Mouse (Mus musculus) lung, embryonic 14.5 days (tissue): ENCODE results near the gene Fbxl13. TPM values are rescaled to one million over a fixed set of nuclear protein-coding genes. Genes with fewer than 3 reads are reported as not detected.

Experiments
- ATAC-seq: fragments of 200-750 bp; cut with Nextera tagmentation; 2 replicates; pipeline ENCODE4 v1.8.0; 2017; ENCODE audit warnings: mild to moderate bottlenecking, moderate TSS enrichment, moderate library complexity; ENCODE audit not compliant: insufficient read depth
- DNase-seq: peaks from one replicate; pipeline ENCODE4 v3.0.0-alpha.2; 2015
- H3K27ac ChIP-seq: fragments of 300-500 bp; sonication (generic); 2 replicates; pipeline ENCODE4 v1.5.1; 2014; ENCODE audit warnings: low read depth, mild to moderate bottlenecking, moderate library complexity
- H3K27me3 ChIP-seq: fragments of 300-500 bp; sonication (generic); 2 replicates; pipeline ENCODE4 v1.6.1; 2014; ENCODE audit warnings: low read length, control low read depth; ENCODE audit not compliant: insufficient read depth
- H3K36me3 ChIP-seq: fragments of 300-500 bp; sonication (generic); 2 replicates; pipeline ENCODE4 v1.6.1; 2014; ENCODE audit warnings: control low read depth; ENCODE audit not compliant: insufficient read depth
- H3K4me1 ChIP-seq: fragments of 300-500 bp; sonication (generic); 2 replicates; pipeline ENCODE4 v1.6.1; 2014; ENCODE audit warnings: antibody characterized with exemption, control low read depth; ENCODE audit not compliant: insufficient read depth
- H3K4me2 ChIP-seq: fragments of 300-500 bp; sonication (generic); 2 replicates; pipeline ENCODE4 v1.6.1; 2014; ENCODE audit warnings: mild to moderate bottlenecking
- H3K4me3 ChIP-seq: fragments of 300-500 bp; sonication (generic); 2 replicates; pipeline ENCODE4 v1.5.1; 2014; ENCODE audit warnings: low read depth, low read length
- H3K9ac ChIP-seq: fragments of 300-500 bp; sonication (generic); 2 replicates; pipeline ENCODE4 v1.6.1; 2014
- H3K9me3 ChIP-seq: fragments of 300-500 bp; sonication (generic); 2 replicates; pipeline ENCODE4 v1.6.1; 2016; ENCODE audit warnings: low read depth, low read length, control low read depth
- CTCF ChIP-seq: IDR thresholded peaks from 2 replicates; pipeline ENCODE4 v1.5.1; 2016; ENCODE audit warnings: antibody characterized with exemption, low read depth
- WGBS: fragments of 180-500 bp; shearing (Covaris S2); extraction: QIAGEN DNeasy Blood & Tissue Kit; methylation state at CpG from one replicate; pipeline ENCODE4 v1.1.7; 2014; 5-methylcytosine and 5-hydroxymethylcytosine counted together
- polyA plus RNA-seq: library from polyadenylated mRNA; unstranded; fragments of >200 nt; fragmentation: Nextera tagmentation; extraction: Ambion mirVana; gene quantifications from 2 replicates; pipeline ENCODE4 v1.2.1, GENCODE M21; 2014

Gene Fbxl13
- polyA plus RNA-seq, 1 experiment from 2014 or later = 0.50 TPM

GRCm38 (mm10) chr5:21487716-21488115 is 157.7 kb downstream of the Fbxl13 start:
- H3K9ac ChIP-seq = no peak overlapping the region
- H3K27ac ChIP-seq = no peak overlapping the region
- no peak overlapping the region for H3K4me3 ChIP-seq
- TF ChIP-seq CTCF = no peak
- H3K4me1 ChIP-seq = no peaks in the 10 kb centered on the region
- WGBS = 78% methylated on average over 3 of the region's 3 CpGs
- DNase-seq (no peak), ATAC-seq (no peak)
- no peaks in the 10 kb centered on the region for H3K9me3 ChIP-seq
- H3K36me3 ChIP-seq = no peaks in the 10 kb centered on the region
- no peak overlapping the region for H3K4me2 ChIP-seq
- H3K27me3 ChIP-seq = no peaks in the 10 kb centered on the region

DNA sequence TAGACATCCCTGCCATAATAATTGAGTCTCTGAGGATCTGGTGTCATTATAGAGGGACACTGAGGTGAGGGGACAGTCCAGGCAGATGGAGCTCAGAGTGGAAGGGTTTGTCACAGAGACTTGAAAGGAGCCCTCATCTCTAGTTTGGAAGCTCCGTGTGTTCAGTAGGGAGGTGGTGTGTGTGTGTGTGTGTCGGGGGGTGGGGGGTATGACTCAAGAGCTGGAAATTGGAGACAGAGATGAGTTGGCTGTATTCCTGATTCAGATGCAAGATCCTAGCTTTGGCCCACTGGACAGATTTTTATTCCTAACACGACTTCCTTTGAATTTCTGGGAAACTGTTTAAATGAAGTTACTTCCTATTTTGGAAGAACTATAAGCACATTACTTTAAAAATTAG is 158.1 kb downstream of the Fbxl13 start:
- H3K27ac ChIP-seq = no peak overlapping the region
- no peak for ATAC-seq

DNA sequence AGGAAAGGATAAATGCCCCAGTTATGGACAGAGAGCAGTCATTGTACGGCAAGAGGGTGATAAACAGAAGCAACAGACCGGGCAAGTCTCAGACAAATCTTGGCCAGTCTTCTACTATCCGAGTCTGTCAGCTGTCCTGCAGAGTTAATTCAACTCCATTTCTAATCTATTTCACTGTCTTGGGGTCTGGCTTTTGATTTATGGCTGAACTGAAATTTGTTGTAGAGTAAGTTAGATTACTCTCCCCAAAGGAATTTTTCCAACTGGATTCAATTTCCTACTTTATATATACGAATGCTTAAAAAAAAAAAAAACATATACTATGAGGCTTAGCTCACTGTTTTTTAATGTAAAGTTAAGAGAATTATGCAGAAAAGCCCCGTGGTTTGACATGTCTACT is 158.6 kb downstream of the Fbxl13 start:
- Histone ChIP-seq H3K36me3 (no peaks in the 10 kb centered on the region), H3K9ac (no peak overlapping the region), H3K4me3 (no peak overlapping the region), H3K4me2 (no peak overlapping the region), H3K27ac (no peak overlapping the region), H3K9me3 (no peaks in the 10 kb centered on the region), H3K4me1 (no peaks in the 10 kb centered on the region), H3K27me3 (no peaks in the 10 kb centered on the region)
- WGBS = 45% methylated on average over 5 of the region's 5 CpGs
- TF ChIP-seq CTCF = no peak
- ATAC-seq = no peak
- DNase-seq = no peak

More for the DNA sequence above, 158.1 kb downstream of the Fbxl13 start:
- H3K4me2 ChIP-seq = no peak overlapping the region
- no peak for TF ChIP-seq CTCF
- WGBS = 54% methylated on average over 3 of the region's 3 CpGs
- no peak overlapping the region for H3K9ac ChIP-seq
- DNase-seq = no peak
- H3K27me3 ChIP-seq = no peaks in the 10 kb centered on the region
- H3K4me3 ChIP-seq = no peak overlapping the region
- no peaks in the 10 kb centered on the region for H3K4me1 ChIP-seq
- H3K36me3 ChIP-seq = no peaks in the 10 kb centered on the region
- H3K9me3 ChIP-seq = no peaks in the 10 kb centered on the region

GRCm38 (mm10) chr5:21485197-21485829 is 160.1 kb downstream of the Fbxl13 start:
- Histone ChIP-seq H3K36me3 (0 out of 2 replicates have a peak, but pooled peaks cover 3% of the 10 kb centered on the region), H3K27ac (no peak overlapping the region), H3K4me2 (no peak overlapping the region), H3K9me3 (no peaks in the 10 kb centered on the region), H3K9ac (no peak overlapping the region), H3K27me3 (no peaks in the 10 kb centered on the region), H3K4me3 (no peak overlapping the region), H3K4me1 (no peaks in the 10 kb centered on the region)
- no peak for TF ChIP-seq CTCF
- WGBS = 91% methylated on average over 8 of the region's 8 CpGs
- DNase-seq (no peak), ATAC-seq (no peak)

DNA sequence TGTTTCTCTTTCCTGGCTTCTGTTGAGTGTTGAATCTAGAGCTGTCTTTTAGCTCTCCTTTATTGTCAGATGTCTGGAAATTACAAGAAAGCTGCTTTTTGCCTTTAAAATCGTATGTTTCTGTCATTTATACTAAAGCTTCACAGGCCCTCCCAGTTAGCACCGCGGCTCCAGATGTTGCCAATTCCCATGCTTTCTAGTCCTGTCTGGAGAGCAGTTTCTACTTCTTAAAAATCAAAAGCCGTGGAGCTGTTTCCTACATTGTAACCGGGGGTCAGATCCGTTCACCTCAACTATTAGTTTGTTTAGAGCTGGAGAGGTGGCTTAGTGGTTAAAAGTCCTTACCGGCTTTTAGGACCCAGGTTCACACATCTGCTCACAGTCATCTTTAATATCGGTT is 162.2 kb downstream of the Fbxl13 start:
- 0 out of 2 replicates have a peak, but pooled peaks cover 3% of the 10 kb centered on the region for H3K36me3 ChIP-seq
- H3K9me3 ChIP-seq = no peaks in the 10 kb centered on the region
- no peak overlapping the region for H3K4me2 ChIP-seq
- no peaks in the 10 kb centered on the region for H3K27me3 ChIP-seq
- no peak for TF ChIP-seq CTCF
- no peak overlapping the region for H3K4me3 ChIP-seq
- 68% methylated on average over 8 of the region's 8 CpGs for WGBS
- DNase-seq (no peak), ATAC-seq (no peak)
- H3K27ac ChIP-seq = peak overlapping the region; percentile 10; the same call in 1 of the 2 replicates
- H3K4me1 ChIP-seq = no peaks in the 10 kb centered on the region
- H3K9ac ChIP-seq = no peak overlapping the region

GRCm38 (mm10) chr5:21482446-21483222 is 162.8 kb downstream of the Fbxl13 start:
- Histone ChIP-seq H3K4me2 (no peak overlapping the region), H3K4me1 (no peaks in the 10 kb centered on the region), H3K27ac (peak overlapping the region; percentile 10; the same call in 1 of the 2 replicates), H3K9me3 (no peaks in the 10 kb centered on the region), H3K4me3 (no peak overlapping the region), H3K9ac (no peak overlapping the region), H3K27me3 (no peaks in the 10 kb centered on the region), H3K36me3 (0 out of 2 replicates have a peak, but pooled peaks cover 3% of the 10 kb centered on the region)
- DNase-seq = peak; percentile 26
- ATAC-seq = no peak
- 41% methylated on average over 11 of the region's 11 CpGs for WGBS
- no peak for TF ChIP-seq CTCF

- H3K4me1 ChIP-seq = no peaks in the 10 kb centered on the region
- H3K9me3 ChIP-seq = no peaks in the 10 kb centered on the region
- DNase-seq (no peak), ATAC-seq (no peak)
- H3K9ac ChIP-seq = no peak overlapping the region
- 88% methylated on average over 6 of the region's 6 CpGs for WGBS
- no peaks in the 10 kb centered on the region for H3K27me3 ChIP-seq
- 0 out of 2 replicates have a peak, but pooled peaks cover 3% of the 10 kb centered on the region for H3K36me3 ChIP-seq
- no peak overlapping the region for H3K4me2 ChIP-seq
- H3K27ac ChIP-seq = no peak overlapping the region
- no peak overlapping the region for H3K4me3 ChIP-seq
- TF ChIP-seq CTCF = no peak
Measured at GRCm38 (mm10) chr5:21481521-21481920, 163.9 kb downstream of the Fbxl13 start.
